Mouse (Mus musculus) forebrain, embryonic 16.5 days (tissue): ENCODE measurements at regions not wholly inside any gene's neighbourhood (a gene's known extent, or its start where the extent isn't known, plus 50 kb on each side); places are given as distances from the start of the nearest gene placed in this dataset.

Experiments used
- ATAC-seq: fragments of 200-750 bp; cut with Nextera tagmentation; 2 replicates; pipeline ENCODE4 v1.8.0; 2017; ENCODE audit warnings: mild to moderate bottlenecking, moderate library complexity
- H3K27ac ChIP-seq: fragments of 300-500 bp; sonication (generic); 2 replicates; pipeline ENCODE4 v1.5.1; 2014; ENCODE audit warnings: low read length, control low read depth
- H3K27me3 ChIP-seq: fragments of 300-500 bp; sonication (generic); replicated peaks from 2 replicates; pipeline ENCODE4 v1.6.1; 2014; ENCODE audit warnings: low read length; ENCODE audit not compliant: control insufficient read depth, insufficient read depth
- H3K36me3 ChIP-seq: fragments of 300-500 bp; sonication (generic); 2 replicates; pipeline ENCODE4 v1.6.1; 2014; ENCODE audit not compliant: control insufficient read depth, insufficient read depth
- H3K4me1 ChIP-seq: fragments of 300-500 bp; sonication (generic); replicated peaks from 2 replicates; pipeline ENCODE4 v1.6.1; 2014; ENCODE audit warnings: low read length; ENCODE audit not compliant: control insufficient read depth, insufficient read depth
- H3K4me2 ChIP-seq: fragments of 300-500 bp; sonication (generic); 2 replicates; pipeline ENCODE4 v1.6.1; 2014; ENCODE audit warnings: mild to moderate bottlenecking, low read length, control low read depth
- H3K4me3 ChIP-seq: fragments of 300-500 bp; sonication (generic); replicated peaks from 2 replicates; pipeline ENCODE4 v1.5.1; 2014; ENCODE audit warnings: mild to moderate bottlenecking, low read length, control low read depth
- H3K9ac ChIP-seq: fragments of 300-500 bp; sonication (generic); replicated peaks from 2 replicates; pipeline ENCODE4 v1.6.1; 2014; ENCODE audit warnings: low read depth, low read length, control low read depth
- H3K9me3 ChIP-seq: fragments of 300-500 bp; sonication (generic); 2 replicates; pipeline ENCODE4 v1.6.1; 2016; ENCODE audit warnings: low read length; ENCODE audit not compliant: control insufficient read depth
- WGBS: fragments of 180-500 bp; shearing (Covaris S2); extraction: QIAGEN DNeasy Blood & Tissue Kit; methylation state at CpG from one replicate; pipeline ENCODE4 v1.1.7; 2014; 5-methylcytosine and 5-hydroxymethylcytosine counted together

DNA sequence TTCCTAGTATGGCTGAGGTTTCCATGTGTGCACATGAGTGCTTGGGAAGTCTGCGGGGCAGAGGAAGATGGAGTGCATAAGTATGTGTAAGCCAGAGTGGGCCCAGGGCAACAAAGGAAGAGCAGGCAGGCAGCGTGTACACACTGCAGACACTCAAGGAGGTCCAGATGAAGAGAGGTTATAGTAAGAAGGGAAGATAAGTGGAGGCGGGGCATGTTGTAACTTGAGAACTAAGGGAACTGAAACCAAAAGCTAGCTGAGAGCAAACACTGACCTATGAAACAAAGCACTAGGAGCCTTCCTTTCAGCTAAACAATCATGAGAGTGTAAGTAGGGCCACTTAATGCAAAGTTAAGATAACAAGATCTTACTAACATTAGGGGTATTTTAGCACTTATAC, 249.3 kb upstream of the Thrb start:
- H3K4me1 ChIP-seq, result no peaks in the 10 kb centered on the region
- H3K27me3 ChIP-seq, result no peaks in the 10 kb centered on the region
- no peak for ATAC-seq
- 31% methylated on average over 3 of the region's 3 CpGs for WGBS
- no peak overlapping the region for H3K4me3 ChIP-seq
- no peak overlapping the region for H3K27ac ChIP-seq
- H3K9me3 ChIP-seq, result no peaks in the 10 kb centered on the region
- H3K36me3 ChIP-seq, result no peaks in the 10 kb centered on the region
- no peak overlapping the region for H3K4me2 ChIP-seq
- no peak overlapping the region for H3K9ac ChIP-seq

DNA sequence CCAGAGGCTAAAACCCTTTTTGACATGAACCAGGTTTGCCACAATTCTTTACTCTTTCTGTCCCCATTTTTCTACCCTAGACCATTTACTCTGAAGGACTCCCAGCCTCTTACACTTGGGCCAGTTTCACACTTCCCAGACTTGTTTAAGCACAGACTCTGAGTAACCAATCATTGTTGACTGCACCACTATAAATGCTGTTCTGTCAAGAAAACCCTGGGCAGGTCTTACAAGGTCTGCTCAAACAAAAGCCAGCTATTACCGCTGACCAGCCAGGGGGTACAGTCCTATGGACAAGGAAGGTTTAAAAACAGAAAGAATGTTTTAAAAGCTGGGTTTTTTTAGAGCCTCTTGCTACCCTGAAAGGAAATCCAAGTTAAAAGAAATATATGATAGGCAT, 248.8 kb upstream of the Thrb start:
- 48% methylated on average over 1 of the region's 1 CpGs for whole genome bisulfite sequencing
- no peak overlapping the region for H3K4me3 ChIP-seq
- H3K9me3 ChIP-seq, result no peaks in the 10 kb centered on the region
- no peak overlapping the region for H3K4me2 ChIP-seq
- H3K27me3 ChIP-seq, result no peaks in the 10 kb centered on the region
- H3K36me3 ChIP-seq, result no peaks in the 10 kb centered on the region
- no peak overlapping the region for H3K27ac ChIP-seq
- no peak for ATAC-seq
- no peak overlapping the region for H3K9ac ChIP-seq
- H3K4me1 ChIP-seq, result no peaks in the 10 kb centered on the region

DNA sequence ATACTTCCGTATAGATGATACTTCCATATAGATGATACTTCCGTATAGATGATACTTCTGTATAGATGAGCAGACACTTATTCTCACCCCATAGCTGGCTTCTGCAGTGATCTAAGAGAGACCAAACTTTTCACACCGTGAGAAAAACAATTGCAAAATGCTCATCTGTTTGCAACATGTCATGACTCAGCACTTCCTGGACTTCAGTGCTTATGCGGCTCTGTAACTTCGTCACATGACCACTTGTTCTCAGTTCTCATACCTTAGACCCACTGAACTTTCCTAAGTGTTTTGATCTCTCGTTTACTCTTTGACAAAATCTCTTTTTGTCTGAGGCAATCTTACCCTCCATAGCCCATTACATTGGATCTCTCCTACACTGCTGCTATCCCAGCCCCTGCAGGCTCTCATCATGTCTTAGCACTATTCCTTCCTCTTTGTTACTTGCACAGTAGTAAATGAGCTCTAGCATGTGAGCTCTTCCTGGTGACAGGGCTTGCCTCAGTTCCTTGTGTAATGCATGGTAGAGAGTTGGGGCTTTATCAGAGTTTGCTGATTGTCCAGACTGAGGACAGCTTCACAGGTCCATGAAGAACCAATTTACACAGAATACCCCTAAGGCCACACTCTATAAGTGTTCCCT, 245.7 kb upstream of the Thrb start:
- 90% methylated on average over 6 of the region's 6 CpGs for WGBS
- no peaks in the 10 kb centered on the region for H3K36me3 ChIP-seq
- H3K4me1 ChIP-seq, result no peaks in the 10 kb centered on the region
- ATAC-seq, result no peak
- no peak overlapping the region for H3K4me3 ChIP-seq
- H3K4me2 ChIP-seq, result no peak overlapping the region
- no peak overlapping the region for H3K27ac ChIP-seq
- H3K27me3 ChIP-seq, result no peaks in the 10 kb centered on the region
- no peaks in the 10 kb centered on the region for H3K9me3 ChIP-seq
- H3K9ac ChIP-seq, result no peak overlapping the region

DNA sequence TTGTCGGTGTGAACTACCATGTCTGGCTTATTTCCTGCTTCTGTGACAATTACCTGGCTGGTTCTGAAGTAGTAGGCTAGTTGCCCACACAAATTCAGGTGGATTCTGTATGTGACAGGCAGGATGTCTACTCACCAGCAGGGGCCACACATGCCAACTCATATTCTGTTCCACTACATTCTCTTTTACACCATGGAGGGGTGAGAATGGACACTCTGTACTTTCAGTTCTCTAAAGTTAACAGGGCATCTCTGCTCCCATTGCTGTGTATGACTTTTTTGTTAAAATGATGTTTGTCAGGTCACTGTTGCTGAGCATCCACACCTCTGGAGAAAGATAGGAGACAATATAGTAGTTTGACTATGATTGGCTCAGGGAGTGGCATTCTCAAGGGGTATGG, 232.3 kb upstream of the Thrb start:
- Histone ChIP-seq H3K4me3 (no peak overlapping the region), H3K9ac (no peak overlapping the region), H3K9me3 (no peaks in the 10 kb centered on the region), H3K27me3 (no peaks in the 10 kb centered on the region), H3K4me2 (no peak overlapping the region), H3K36me3 (no peaks in the 10 kb centered on the region), H3K27ac (no peak overlapping the region), H3K4me1 (no peaks in the 10 kb centered on the region)
- ATAC-seq, result no peak
- 78% methylated on average over 1 of the region's 1 CpGs for WGBS

DNA sequence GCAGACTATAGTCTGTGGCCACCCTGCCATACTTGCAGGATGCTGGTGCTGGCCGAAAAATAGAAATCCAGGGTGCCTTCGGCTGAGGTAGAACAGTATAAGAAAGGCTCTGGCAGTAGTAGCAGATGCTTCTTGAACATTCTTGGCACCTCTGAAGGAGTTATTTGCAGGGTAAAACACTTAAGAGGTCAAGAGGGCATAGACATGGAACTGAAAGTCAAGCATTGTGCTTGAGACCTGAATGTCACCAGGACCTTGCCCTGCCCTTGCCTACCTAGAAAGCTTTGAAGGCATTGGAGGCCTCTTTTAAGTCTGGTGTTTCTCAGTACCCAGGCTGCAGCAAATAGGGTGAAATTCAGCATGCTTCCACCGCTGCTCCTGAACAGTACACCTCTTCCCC, 230.9 kb upstream of the Thrb start:
- H3K9me3 ChIP-seq, result no peaks in the 10 kb centered on the region
- no peak overlapping the region for H3K4me2 ChIP-seq
- no peaks in the 10 kb centered on the region for H3K27me3 ChIP-seq
- H3K4me1 ChIP-seq, result no peaks in the 10 kb centered on the region
- WGBS, result 81% methylated on average over 3 of the region's 3 CpGs
- H3K9ac ChIP-seq, result no peak overlapping the region
- H3K36me3 ChIP-seq, result no peaks in the 10 kb centered on the region
- no peak overlapping the region for H3K27ac ChIP-seq
- ATAC-seq, result no peak
- H3K4me3 ChIP-seq, result no peak overlapping the region

DNA sequence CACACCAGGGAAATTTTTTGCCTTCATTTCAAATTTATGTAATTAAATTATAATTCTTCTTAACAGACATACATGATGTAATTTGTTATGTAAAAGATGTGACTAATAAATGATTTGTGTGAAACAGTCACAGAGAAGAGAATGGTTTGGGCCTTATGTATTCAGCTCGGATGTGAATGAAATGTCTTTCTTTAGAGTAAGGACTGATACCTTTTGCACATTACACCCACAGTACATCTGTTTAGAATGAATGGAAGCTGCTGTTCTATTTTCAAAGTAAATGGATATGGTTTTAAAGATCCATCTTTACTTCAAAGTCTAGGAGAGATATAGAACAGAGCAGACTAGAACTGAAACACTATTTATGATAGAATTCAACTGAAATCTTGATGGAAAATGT, 226.7 kb upstream of the Thrb start:
- no peak for ATAC-seq
- 75% methylated on average over 1 of the region's 1 CpGs for WGBS
- Histone ChIP-seq H3K4me1 (no peaks in the 10 kb centered on the region), H3K36me3 (no peaks in the 10 kb centered on the region), H3K9ac (no peak overlapping the region), H3K4me3 (no peak overlapping the region), H3K9me3 (no peaks in the 10 kb centered on the region), H3K27me3 (no peaks in the 10 kb centered on the region), H3K27ac (no peak overlapping the region), H3K4me2 (no peak overlapping the region)

DNA sequence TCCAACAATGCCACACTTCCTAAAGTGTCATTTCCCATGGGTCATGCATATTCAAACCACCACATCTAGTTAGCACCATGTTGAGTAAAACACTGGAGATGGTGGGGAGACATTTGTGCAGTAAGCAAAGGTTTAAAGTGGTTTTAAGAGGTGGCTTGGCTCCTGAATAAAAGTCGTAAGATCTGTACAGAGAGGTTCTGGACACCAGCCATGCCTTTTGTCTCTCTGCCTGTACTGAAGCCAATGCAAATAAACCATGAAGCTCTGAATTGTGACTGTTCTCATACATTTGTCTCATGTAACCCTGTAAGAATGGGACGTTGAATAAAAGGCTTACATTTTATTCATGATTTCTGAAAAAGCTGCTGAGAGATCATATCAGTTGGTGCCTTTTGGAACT, 202.1 kb upstream of the Thrb start:
- Histone ChIP-seq H3K27me3 (no peaks in the 10 kb centered on the region), H3K36me3 (no peaks in the 10 kb centered on the region), H3K9ac (no peak overlapping the region), H3K9me3 (no peaks in the 10 kb centered on the region), H3K4me3 (no peak overlapping the region), H3K4me1 (no peaks in the 10 kb centered on the region), H3K4me2 (no peak overlapping the region), H3K27ac (no peak overlapping the region)
- no peak for ATAC-seq
- WGBS, result 36% methylated on average over 2 of the region's 2 CpGs

DNA sequence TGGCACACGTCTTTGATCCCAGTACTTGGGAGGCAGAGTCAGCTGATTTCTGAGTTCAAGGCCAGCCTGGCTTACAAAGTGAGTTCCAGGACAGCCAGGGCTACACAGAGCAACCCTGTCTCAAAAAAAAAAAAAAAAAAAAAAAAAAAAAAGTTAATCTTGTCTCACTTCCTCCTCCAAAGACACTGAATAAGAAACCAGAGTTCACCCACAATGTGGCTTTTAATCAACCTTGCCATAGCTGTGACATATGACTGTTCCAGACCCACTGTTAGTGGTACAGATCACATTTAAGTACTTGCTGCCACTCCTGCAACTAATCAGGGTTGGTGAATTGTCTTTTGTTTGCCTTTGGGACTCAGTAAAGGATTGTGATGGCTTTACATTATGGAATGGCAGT, 181.1 kb upstream of the Thrb start:
- no peak overlapping the region for H3K4me2 ChIP-seq
- no peaks in the 10 kb centered on the region for H3K9me3 ChIP-seq
- no peak overlapping the region for H3K9ac ChIP-seq
- no peaks in the 10 kb centered on the region for H3K4me1 ChIP-seq
- H3K27me3 ChIP-seq, result no peaks in the 10 kb centered on the region
- ATAC-seq, result no peak
- H3K36me3 ChIP-seq, result no peaks in the 10 kb centered on the region
- WGBS, result 92% methylated on average over 1 of the region's 1 CpGs
- H3K27ac ChIP-seq, result no peak overlapping the region
- no peak overlapping the region for H3K4me3 ChIP-seq

DNA sequence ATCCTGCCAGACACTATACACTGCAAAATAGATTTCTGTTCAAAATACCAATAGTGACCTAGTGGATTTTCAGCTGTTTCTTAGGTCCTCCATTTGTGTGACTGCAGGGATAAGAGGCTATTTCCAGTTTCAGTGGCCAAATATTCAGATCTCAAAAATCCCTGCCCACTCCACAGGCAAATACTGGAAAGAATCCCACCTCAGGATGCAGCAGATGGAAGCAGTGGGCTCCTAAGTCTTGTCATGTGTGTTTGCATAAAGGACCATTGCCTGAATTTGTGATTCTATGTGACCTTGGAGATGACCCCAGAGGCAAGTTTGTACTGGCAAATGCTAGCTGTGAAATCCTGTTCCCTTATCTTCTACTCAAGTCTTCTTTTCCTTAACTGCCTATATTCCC, 175.2 kb upstream of the Thrb start:
- H3K36me3 ChIP-seq, result no peaks in the 10 kb centered on the region
- no peaks in the 10 kb centered on the region for H3K9me3 ChIP-seq
- no peak overlapping the region for H3K27ac ChIP-seq
- no peaks in the 10 kb centered on the region for H3K27me3 ChIP-seq
- no peak overlapping the region for H3K9ac ChIP-seq
- H3K4me2 ChIP-seq, result no peak overlapping the region
- ATAC-seq, result no peak
- no peaks in the 10 kb centered on the region for H3K4me1 ChIP-seq
- no peak overlapping the region for H3K4me3 ChIP-seq

DNA sequence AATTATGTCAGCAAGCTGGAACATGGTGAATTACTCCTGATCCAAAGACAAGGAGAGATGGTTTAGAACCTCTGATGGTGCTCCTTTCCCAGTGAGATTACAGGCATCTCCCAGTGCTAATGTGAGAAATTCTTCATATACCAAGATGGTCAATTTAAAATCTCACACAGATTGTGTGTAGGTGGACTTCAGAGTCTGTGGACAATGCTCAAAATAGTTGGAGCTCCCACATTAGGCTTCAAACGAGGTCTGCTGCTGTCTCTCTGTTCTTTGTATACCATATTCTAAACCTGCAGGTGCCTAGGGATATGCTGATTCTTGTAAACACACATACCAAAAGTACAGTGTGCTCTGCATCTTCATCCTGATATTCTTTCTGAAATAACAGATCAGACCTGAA, 146.3 kb upstream of the Thrb start:
- Histone ChIP-seq H3K27ac (no peak overlapping the region), H3K4me2 (no peak overlapping the region), H3K27me3 (no peaks in the 10 kb centered on the region), H3K4me3 (no peak overlapping the region), H3K36me3 (no peaks in the 10 kb centered on the region), H3K4me1 (no peaks in the 10 kb centered on the region), H3K9ac (no peak overlapping the region), H3K9me3 (no peaks in the 10 kb centered on the region)
- no peak for ATAC-seq
- WGBS, result 45% methylated on average over 1 of the region's 1 CpGs
